Mouse (Mus musculus) CH12.LX (cell line): ENCODE results near the gene Dgkh. TPM values are rescaled to one million over a fixed set of nuclear protein-coding genes. Genes with fewer than 3 reads are reported as not detected.
A peak's percentile ranks its signal among the peaks of the same experiment; 100 is the strongest.

Source experiments
- DNase-seq: peaks from one replicate; pipeline ENCODE4 v3.0.0-alpha.2; 2013; ENCODE audit errors: extremely low read depth
- H3K27ac ChIP-seq: 2 replicates; pipeline ENCODE4 v1.5.1; 2012; ENCODE audit warnings: low read depth, mild to moderate bottlenecking, control low read depth, moderate library complexity; ENCODE audit not compliant: insufficient read depth
- H3K27me3 ChIP-seq: replicated peaks from 2 replicates; pipeline ENCODE3; 2012; ENCODE audit warnings: inconsistent platforms
- H3K36me3 ChIP-seq, 2 experiments: replicated peaks in 1 of 2; 2 replicates each; pipeline versions ENCODE3 to v1.6.1; 2012; ENCODE audit warnings: inconsistent platforms in 1 of 2, low read length in 1 of 2, mild to moderate bottlenecking in 1 of 2, mixed read lengths in 1 of 2, moderate library complexity in 1 of 2; ENCODE audit not compliant: control insufficient read depth in 1 of 2, insufficient read depth in 1 of 2
- H3K4me1 ChIP-seq, 2 experiments: 2 replicates each; pipeline ENCODE4 v1.6.1; 2012; ENCODE audit warnings: inconsistent platforms in 1 of 2, moderate library complexity in 1 of 2; ENCODE audit not compliant: insufficient read depth in 2 of 2, control insufficient read depth in 1 of 2
- H3K4me2 ChIP-seq: 2 replicates; pipeline ENCODE4 v1.6.1; 2012; ENCODE audit warnings: low read depth, mild to moderate bottlenecking, control low read depth; ENCODE audit not compliant: poor library complexity, insufficient read depth, severe bottlenecking
- H3K4me3 ChIP-seq, 3 experiments: fragments of 150-350 bp in 1 of 3; sonication (generic) in 1 of 3; replicated peaks in 1 of 3; 2 replicates each; pipeline versions ENCODE3 to v1.5.1; 2011 to 2012; ENCODE audit warnings: low read depth in 2 of 3, low read length in 2 of 3, mild to moderate bottlenecking in 2 of 3, moderate library complexity in 2 of 3, control low read depth in 1 of 3, improper control_type of control experiment in 1 of 3, inconsistent platforms in 1 of 3, mixed read lengths in 1 of 3; ENCODE audit not compliant: poor library complexity in 1 of 3
- H3K79me2 ChIP-seq: replicated peaks from 2 replicates; pipeline ENCODE4 v1.6.1; 2012; ENCODE audit warnings: mild to moderate bottlenecking, moderate library complexity; ENCODE audit not compliant: control insufficient read depth, poor library complexity, insufficient read depth, severe bottlenecking; ENCODE audit errors: extremely low read depth
- H3K9ac ChIP-seq: 2 replicates; pipeline ENCODE4 v1.6.1; 2012; ENCODE audit warnings: low read depth, mild to moderate bottlenecking, control low read depth, moderate library complexity; ENCODE audit not compliant: insufficient read depth
- H3K9me3 ChIP-seq: replicated peaks from 2 replicates; pipeline ENCODE3; 2012; ENCODE audit warnings: low read length, inconsistent platforms, mixed read lengths
- BHLHE40 ChIP-seq: IDR thresholded peaks from 2 replicates; pipeline ENCODE4 v1.6.1; 2011; ENCODE audit warnings: mild to moderate bottlenecking, low read depth, low read length, improper control_type of control experiment
- CHD1 ChIP-seq: IDR thresholded peaks from 2 replicates; pipeline ENCODE4 v1.6.1; 2012; ENCODE audit warnings: low read depth, low read length, improper control_type of control experiment, inconsistent platforms
- CHD2 ChIP-seq: IDR thresholded peaks from 2 replicates; pipeline ENCODE4 v1.6.1; 2011; ENCODE audit warnings: low read length, improper control_type of control experiment
- ELF1 ChIP-seq: IDR thresholded peaks from 2 replicates; pipeline ENCODE4 v1.6.1; 2014; ENCODE audit warnings: low read depth, mild to moderate bottlenecking, inconsistent platforms, low read length, improper control_type of control experiment
- HCFC1 ChIP-seq: IDR thresholded peaks from 2 replicates; pipeline ENCODE4 v1.6.1; 2012; ENCODE audit warnings: low read depth, mild to moderate bottlenecking, inconsistent platforms, low read length, improper control_type of control experiment
- JUND ChIP-seq: conservative IDR thresholded peaks from 2 replicates; pipeline ENCODE4 v1.6.1; 2011; ENCODE audit warnings: low read depth, low read length, improper control_type of control experiment
- MXI1 ChIP-seq: IDR thresholded peaks from 2 replicates; pipeline ENCODE4 v1.6.1; 2011; ENCODE audit warnings: mild to moderate bottlenecking, low read depth, low read length, improper control_type of control experiment
- POLR2A ChIP-seq: IDR thresholded peaks from 2 replicates; pipeline ENCODE4 v1.6.1; 2011; ENCODE audit warnings: low read depth, mild to moderate bottlenecking, improper control_type of control experiment, low read length
- RCOR1 ChIP-seq: conservative IDR thresholded peaks from 2 replicates; pipeline ENCODE4 v1.6.1; 2012; ENCODE audit warnings: low read depth, mild to moderate bottlenecking, inconsistent platforms, low read length, improper control_type of control experiment
- SIN3A ChIP-seq: IDR thresholded peaks from 2 replicates; pipeline ENCODE4 v1.6.1; 2012; ENCODE audit warnings: low read length, improper control_type of control experiment, inconsistent platforms
- SMC3 ChIP-seq: IDR thresholded peaks from 2 replicates; pipeline ENCODE4 v1.6.1; 2011; ENCODE audit warnings: low read depth, low read length, improper control_type of control experiment
- UBTF ChIP-seq: IDR thresholded peaks from 2 replicates; pipeline ENCODE4 v1.6.1; 2012; ENCODE audit warnings: low read depth, mild to moderate bottlenecking, inconsistent platforms, low read length, improper control_type of control experiment, moderate library complexity
- USF2 ChIP-seq: conservative IDR thresholded peaks from 2 replicates; pipeline ENCODE4 v1.6.1; 2011; ENCODE audit warnings: low read depth, low read length, improper control_type of control experiment
- ZNF384 ChIP-seq: IDR thresholded peaks from 2 replicates; pipeline ENCODE4 v1.6.1; 2012; ENCODE audit warnings: low read depth, low read length, improper control_type of control experiment, inconsistent platforms
- dilution Hi-C: fragments of 300-500 bp; cut with MboI; formaldehyde crosslinking; loops from 2 replicates; pipeline ENCODE4 v1.14.3; 2020; ENCODE audit warnings: low sequenced_read_pairs; ENCODE audit not compliant: extremely low pct_unique_long_range_greater_than_20kb, extremely low pct_ligation_motif_present
- in situ Hi-C: fragments of 300-500 bp; cut with MboI; formaldehyde crosslinking; loops from 3 replicates; pipeline ENCODE4 v1.14.3; 2019; ENCODE audit warnings: low sequenced_read_pairs, low pct_ligation_motif_present, low pct_unique_long_range_greater_than_20kb, mixed read lengths
- polyA plus RNA-seq: library from polyadenylated mRNA; unstranded; fragments of >175 nt; gene quantifications from 2 replicates; pipeline ENCODE4 v1.2.1, GENCODE M21; 2012; ENCODE audit warnings: low read depth; ENCODE audit not compliant: insufficient read length
- total RNA-seq, 2 experiments: library from RNA; depleted of rRNA; stranded (reverse); fragments of 300-350 nt in 1 of 2; fragments of >200 nt in 1 of 2; gene quantifications; 2 replicates each; pipeline ENCODE4 v1.2.3; 2012 to 2014

The Dgkh gene
- total and polyA plus RNA-seq, 3 experiments, result 0.83 to 3.3 (median 2.4) TPM

DNA sequence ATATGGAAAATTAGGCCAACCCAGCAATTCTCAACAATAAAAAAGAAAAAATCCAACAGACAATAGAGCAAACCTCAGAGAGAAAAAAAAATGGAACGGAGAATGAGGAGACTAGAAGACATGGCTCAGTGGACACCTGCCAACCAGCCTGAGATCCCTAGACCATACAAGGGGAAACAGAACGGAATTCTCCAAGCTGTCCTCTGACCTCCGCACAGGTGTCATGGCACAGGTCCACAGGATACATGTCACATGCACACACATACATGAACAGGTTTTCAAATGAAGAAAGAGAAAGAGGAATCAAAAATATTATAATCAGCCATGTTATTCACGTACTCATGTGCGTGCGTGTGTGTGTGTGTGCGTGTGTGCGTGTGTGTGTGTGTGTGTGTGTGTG, 38.5 kb downstream of the Dgkh start:
- dilution Hi-C loops, result no loop called here
- H3K9ac ChIP-seq, result no peak overlapping the region
- no peak for DNase-seq

DNA sequence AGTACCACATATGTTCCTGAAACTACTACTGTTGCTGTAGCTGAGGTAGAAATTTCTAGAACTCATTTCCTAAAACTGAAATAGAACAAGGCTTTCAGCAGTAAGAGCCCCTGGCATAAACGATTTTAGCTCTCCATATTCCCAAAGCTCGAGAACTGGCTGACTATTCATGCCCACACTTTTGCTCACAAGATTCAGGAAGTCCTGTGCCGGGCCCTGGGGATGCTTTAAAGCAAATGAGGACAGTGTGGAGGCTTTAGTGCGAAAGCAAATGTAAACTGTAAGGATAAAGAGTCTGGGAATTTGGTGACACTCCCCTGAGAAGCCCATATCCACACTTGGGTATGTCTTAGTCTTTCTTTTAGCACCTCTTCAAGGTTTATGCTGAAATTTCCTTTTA, 40.0 kb downstream of the Dgkh start:
- no peaks in the 10 kb centered on the region for H3K9me3 ChIP-seq
- no peak overlapping the region for H3K9ac ChIP-seq
- H3K4me2 ChIP-seq, result no peak overlapping the region
- no peak for TF ChIP-seq RCOR1
- TF ChIP-seq CHD2, result no peak
- TF ChIP-seq SMC3, result no peak
- no peak for TF ChIP-seq USF2
- TF ChIP-seq, all 38 proteins: peak for 0
- H3K4me1 ChIP-seq, result peaks cover 5 to 12% of the 10 kb centered on the region in 2 experiments; a peak in 3 of 4 replicates
- no peak for DNase-seq
- no peak overlapping the region for H3K4me3 ChIP-seq
- no peaks in the 10 kb centered on the region for H3K27me3 ChIP-seq
- H3K36me3 ChIP-seq, result no peaks in the 10 kb centered on the region
- in situ Hi-C loops, result loop anchor here (10.0 kb wide), 1 partner anchor 142 kb away; no protein-coding TSS in a partner anchor
- dilution Hi-C loops, result no loop called here
- no peaks in the 10 kb centered on the region for H3K79me2 ChIP-seq
- H3K27ac ChIP-seq, result no peak overlapping the region

More for the DNA sequence above, 38.5 kb downstream of the Dgkh start:
- H3K4me1 ChIP-seq, result peaks cover 5 to 12% of the 10 kb centered on the region in 2 experiments; a peak in 3 of 4 replicates
- no peak overlapping the region for H3K4me2 ChIP-seq
- H3K79me2 ChIP-seq, result no peaks in the 10 kb centered on the region
- in situ Hi-C loops, result loop anchor here (10.0 kb wide), 1 partner anchor 141 kb away; no protein-coding TSS in a partner anchor
- no peaks in the 10 kb centered on the region for H3K36me3 ChIP-seq
- no peak overlapping the region for H3K27ac ChIP-seq
- H3K4me3 ChIP-seq, result no peak overlapping the region
- peaks cover 3% of the 10 kb centered on the region for H3K9me3 ChIP-seq
- TF ChIP-seq ZNF384 (no peak), POLR2A (no peak), JUND (no peak), MXI1 (no peak), HCFC1 (no peak), BHLHE40 (no peak), UBTF (no peak), SIN3A (no peak), CHD1 (no peak)
- no peaks in the 10 kb centered on the region for H3K27me3 ChIP-seq

DNA sequence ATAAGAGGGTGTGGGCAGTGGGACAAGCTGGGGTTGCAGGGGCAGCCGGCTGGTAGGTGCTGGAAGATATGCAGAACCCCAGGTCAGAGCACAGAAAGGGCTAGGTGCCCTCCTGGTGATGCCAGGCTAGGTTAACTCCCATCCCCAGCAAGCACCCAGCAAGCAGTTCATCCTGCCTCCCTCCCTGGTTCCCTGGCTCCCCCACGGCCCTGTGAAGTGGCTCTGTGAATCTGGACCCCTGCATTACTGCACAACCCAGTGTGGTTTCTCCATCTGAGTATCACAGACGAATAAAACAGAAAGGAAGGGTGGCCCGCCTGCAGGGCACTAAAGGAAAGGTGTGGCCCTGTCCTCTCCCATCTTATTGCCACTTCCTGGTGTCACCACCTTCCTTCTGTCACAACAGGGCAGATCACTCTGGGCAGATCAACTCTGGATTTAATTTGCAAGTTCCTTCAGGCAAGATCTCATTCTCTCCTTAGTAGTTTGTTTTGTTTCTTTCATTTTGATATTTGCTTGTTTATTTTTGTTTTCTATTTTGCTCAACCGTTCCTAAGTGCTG, 40.6 kb downstream of the Dgkh start:
- H3K4me1 ChIP-seq, result peaks cover 5 to 16% of the 10 kb centered on the region in 2 experiments; a peak in 3 of 4 replicates
- no peak for DNase-seq
- H3K27me3 ChIP-seq, result no peaks in the 10 kb centered on the region
- no peak overlapping the region for H3K27ac ChIP-seq
- TF ChIP-seq MXI1 (no peak), ELF1 (peak; percentile 40; the same call in 1 of the 2 replicates)
- TF ChIP-seq, all 38 proteins: peak for 1
- no peak overlapping the region for H3K4me2 ChIP-seq
- H3K79me2 ChIP-seq, result no peaks in the 10 kb centered on the region
- H3K4me3 ChIP-seq, result no peak overlapping the region
- dilution Hi-C loops, result no loop called here
- no peaks in the 10 kb centered on the region for H3K9me3 ChIP-seq
- H3K36me3 ChIP-seq, result no peaks in the 10 kb centered on the region
- in situ Hi-C loops, result loop anchor here (10.0 kb wide), 1 partner anchor 143 kb away; no protein-coding TSS in a partner anchor
- no peak overlapping the region for H3K9ac ChIP-seq
